Mouse (Mus musculus) limb, embryonic 13.5 days (tissue): ENCODE data around the gene Cfap74. TPM values are rescaled to one million over a fixed set of nuclear protein-coding genes. Genes with fewer than 3 reads are reported as not detected.

Experiments used
- ATAC-seq: fragments of 200-750 bp; cut with Nextera tagmentation; 2 replicates; pipeline ENCODE4 v1.8.0; 2017; ENCODE audit warnings: low read depth, moderate number of reproducible peaks, moderate TSS enrichment; ENCODE audit not compliant: low FRiP score
- H3K27ac ChIP-seq: fragments of 300-500 bp; sonication (generic); 2 replicates; pipeline ENCODE4 v1.5.1; 2015; ENCODE audit warnings: inconsistent platforms, mild to moderate bottlenecking, moderate library complexity
- H3K27me3 ChIP-seq: fragments of 300-500 bp; sonication (generic); 2 replicates; pipeline ENCODE4 v1.6.1; 2015; ENCODE audit warnings: mild to moderate bottlenecking, inconsistent platforms
- H3K36me3 ChIP-seq: fragments of 300-500 bp; sonication (generic); 2 replicates; pipeline ENCODE4 v1.6.1; 2015; ENCODE audit warnings: inconsistent platforms, mild to moderate bottlenecking, moderate library complexity
- H3K4me1 ChIP-seq: fragments of 300-500 bp; sonication (generic); 2 replicates; pipeline ENCODE4 v1.6.1; 2015; ENCODE audit warnings: inconsistent platforms
- H3K4me2 ChIP-seq: fragments of 300-500 bp; sonication (generic); replicated peaks from 2 replicates; pipeline ENCODE4 v1.6.1; 2015; ENCODE audit warnings: inconsistent platforms, mild to moderate bottlenecking, moderate library complexity
- H3K4me3 ChIP-seq: fragments of 300-500 bp; sonication (generic); 2 replicates; pipeline ENCODE4 v1.5.1; 2015; ENCODE audit warnings: moderate library complexity, mild to moderate bottlenecking, inconsistent platforms
- H3K9ac ChIP-seq: fragments of 300-500 bp; sonication (generic); 2 replicates; pipeline ENCODE4 v1.6.1; 2015; ENCODE audit warnings: mild to moderate bottlenecking, inconsistent platforms
- H3K9me3 ChIP-seq: fragments of 300-500 bp; sonication (generic); 2 replicates; pipeline ENCODE4 v1.6.1; 2016; ENCODE audit warnings: inconsistent platforms
- WGBS: fragments of 180-500 bp; shearing (Covaris S2); methylation state at CpG from one replicate; pipeline ENCODE4 v1.1.7; 2015; 5-methylcytosine and 5-hydroxymethylcytosine counted together
- polyA plus RNA-seq: library from polyadenylated mRNA; unstranded; fragments of >200 nt; fragmentation: Nextera tagmentation; extraction: Ambion mirVana; gene quantifications from 2 replicates; pipeline ENCODE4 v1.2.1, GENCODE M21; 2015

Cfap74 gene
- polyA plus RNA-seq, 1 experiment from 2014 or later: 5.6 TPM

DNA sequence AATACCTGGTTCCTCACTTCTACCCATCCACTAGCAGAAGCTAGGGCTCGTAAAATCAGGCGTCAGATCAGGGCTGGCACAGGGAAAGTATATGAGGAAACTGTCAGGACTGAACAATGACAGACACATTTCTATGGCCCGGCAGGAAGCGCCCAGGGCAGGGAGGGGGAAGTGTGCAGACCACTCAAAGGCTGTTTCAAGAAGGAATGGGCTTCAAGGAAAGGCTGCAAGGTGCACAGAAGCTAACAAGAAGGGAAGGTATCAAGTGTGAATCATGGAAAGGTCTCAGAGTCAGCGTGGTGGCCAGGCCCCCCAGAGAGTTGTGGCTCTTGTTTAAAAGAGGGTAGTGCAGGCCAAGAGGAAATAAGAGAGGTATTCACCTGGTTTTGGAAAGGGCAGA is 81.5 kb downstream of the Cfap74 start:
- no peaks in the 10 kb centered on the region for H3K27me3 ChIP-seq
- peak overlapping the region; percentile 72 for H3K4me2 ChIP-seq
- no peaks in the 10 kb centered on the region for H3K36me3 ChIP-seq
- ATAC-seq: no peak
- 27% methylated on average over 5 of the region's 5 CpGs for WGBS
- H3K9me3 ChIP-seq: no peaks in the 10 kb centered on the region
- peaks cover 49% of the 10 kb centered on the region for H3K4me1 ChIP-seq
- H3K4me3 ChIP-seq: peak overlapping the region; percentile 99
- peak overlapping the region; percentile 39; the same call in 1 of the 2 replicates for H3K27ac ChIP-seq
- peak overlapping the region; percentile 100 for H3K9ac ChIP-seq

DNA sequence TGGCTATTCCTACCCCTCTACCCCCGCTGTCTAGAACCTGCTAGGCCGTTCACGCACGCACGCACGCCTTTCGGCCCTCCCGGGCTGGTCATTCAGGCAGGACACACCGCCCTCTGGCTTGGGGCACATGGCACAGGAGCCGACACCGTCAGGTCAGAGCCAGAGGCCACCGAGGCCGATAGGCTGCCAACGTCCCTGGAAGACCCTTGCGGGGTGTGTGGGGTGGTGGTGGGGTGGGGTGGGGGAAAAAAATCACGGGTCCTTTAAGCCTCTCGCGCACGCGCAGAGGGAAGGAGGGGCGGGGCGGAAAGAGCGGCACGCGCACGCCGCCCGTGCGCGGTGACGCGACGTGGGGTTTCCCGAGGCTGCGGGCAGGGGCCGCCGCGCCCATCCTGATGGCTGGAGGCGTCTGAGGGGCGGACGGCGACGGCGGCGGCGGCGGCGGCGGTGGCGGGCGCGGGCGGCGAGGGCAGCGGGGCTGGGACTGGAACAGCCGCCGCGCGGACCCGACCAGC is 82.1 kb downstream of the Cfap74 start, which contains the start of gene Gnb1:
Gene Gnb1, plus strand, starts transcription at position 372 of the 515 bp plus-strand sequence.
- peak within 1 kb of the TSS; percentile 95 for H3K27ac ChIP-seq
- under 1% methylated on average over 45 of the region's 60 CpGs for WGBS
- H3K36me3 ChIP-seq: no peaks in the 10 kb centered on the region

DNA sequence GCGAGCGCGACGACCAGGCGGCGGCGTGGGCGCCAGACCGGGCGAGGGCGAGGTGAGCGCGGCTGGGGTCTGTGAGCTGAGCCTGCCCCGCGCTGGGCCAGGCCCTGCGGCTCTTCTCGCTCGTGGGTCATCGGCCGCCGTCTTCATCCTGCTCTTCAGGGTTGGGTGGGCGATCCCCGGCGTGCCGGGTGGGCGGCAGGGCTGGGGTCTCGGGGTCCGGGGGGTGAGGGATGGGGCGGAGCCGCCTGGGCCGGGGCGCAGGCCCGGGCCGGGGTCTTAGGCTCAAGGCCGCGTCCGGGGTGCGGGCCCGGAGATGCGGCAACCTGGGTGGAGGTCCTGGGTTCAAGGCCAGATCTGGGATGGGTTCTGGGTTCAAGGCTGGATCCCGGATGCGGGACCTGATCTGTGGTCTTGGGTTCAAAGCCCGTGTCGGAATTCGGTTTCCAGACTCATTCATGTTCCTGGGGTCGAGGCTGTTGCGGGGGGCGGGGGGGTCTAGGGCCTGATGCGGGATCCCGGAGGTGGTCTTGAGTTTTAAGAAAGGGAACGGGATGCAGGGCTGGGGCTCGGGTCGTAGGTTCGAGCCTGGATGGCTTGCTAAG is 82.6 kb downstream of the Cfap74 start:
- Histone ChIP-seq H3K9ac (peak overlapping the region; percentile 100), H3K27ac (peak overlapping the region; percentile 95), H3K4me1 (peaks cover 49% of the 10 kb centered on the region), H3K27me3 (no peaks in the 10 kb centered on the region), H3K4me2 (peak overlapping the region; percentile 72), H3K9me3 (no peaks in the 10 kb centered on the region), H3K4me3 (peak overlapping the region; percentile 99), H3K36me3 (0 out of 2 replicates have a peak, but pooled peaks cover 3% of the 10 kb centered on the region)
- under 1% methylated on average over 50 of the region's 54 CpGs for WGBS
- ATAC-seq: peak; percentile 48

More for the DNA sequence above, 82.1 kb downstream of the Cfap74 start, which contains the start of gene Gnb1:
- peak within 1 kb of the TSS; percentile 72 for H3K4me2 ChIP-seq
- ATAC-seq: peak; percentile 85
- peaks cover 49% of the 10 kb centered on the region for H3K4me1 ChIP-seq
- H3K4me3 ChIP-seq: peak within 1 kb of the TSS; percentile 99
- H3K9me3 ChIP-seq: no peaks in the 10 kb centered on the region
- H3K9ac ChIP-seq: peak within 1 kb of the TSS; percentile 100
- H3K27me3 ChIP-seq: no peaks in the 10 kb centered on the region

DNA sequence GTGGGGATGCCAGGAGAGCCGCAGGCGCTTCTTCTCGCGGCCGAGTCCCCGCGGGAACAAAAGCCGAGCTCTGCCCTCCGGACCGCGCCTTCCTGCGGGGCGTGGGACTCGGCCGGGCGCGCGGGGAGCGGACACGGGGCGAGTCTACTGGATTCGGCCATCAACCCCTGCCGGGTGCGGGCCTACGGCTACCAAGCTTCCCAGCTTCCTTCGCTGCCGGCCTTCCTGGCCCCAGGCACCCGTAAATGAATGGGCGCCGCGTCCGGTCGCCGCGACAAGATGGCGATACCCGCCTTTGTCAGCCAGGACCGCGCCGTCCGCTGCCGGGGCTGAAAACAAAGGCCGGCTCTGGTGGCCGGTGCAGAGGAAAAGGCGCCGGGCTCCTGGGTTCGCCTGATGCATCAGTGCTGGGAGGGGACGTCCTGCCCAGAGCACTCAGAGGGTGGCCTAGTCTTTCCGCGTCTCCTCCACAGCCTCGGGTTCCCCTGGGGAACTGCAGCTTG is 83.2 kb downstream of the Cfap74 start:
- Histone ChIP-seq H3K27me3 (no peaks in the 10 kb centered on the region), H3K9ac (peak overlapping the region; percentile 100), H3K4me2 (peak overlapping the region; percentile 72), H3K4me3 (peak overlapping the region; percentile 99), H3K9me3 (no peaks in the 10 kb centered on the region), H3K36me3 (0 out of 2 replicates have a peak, but pooled peaks cover 3% of the 10 kb centered on the region), H3K4me1 (peaks cover 49% of the 10 kb centered on the region), H3K27ac (peak overlapping the region; percentile 95)
- WGBS: under 1% methylated on average over 51 of the region's 51 CpGs
- peak; percentile 25; the same call in 1 of the 2 replicates for ATAC-seq

DNA sequence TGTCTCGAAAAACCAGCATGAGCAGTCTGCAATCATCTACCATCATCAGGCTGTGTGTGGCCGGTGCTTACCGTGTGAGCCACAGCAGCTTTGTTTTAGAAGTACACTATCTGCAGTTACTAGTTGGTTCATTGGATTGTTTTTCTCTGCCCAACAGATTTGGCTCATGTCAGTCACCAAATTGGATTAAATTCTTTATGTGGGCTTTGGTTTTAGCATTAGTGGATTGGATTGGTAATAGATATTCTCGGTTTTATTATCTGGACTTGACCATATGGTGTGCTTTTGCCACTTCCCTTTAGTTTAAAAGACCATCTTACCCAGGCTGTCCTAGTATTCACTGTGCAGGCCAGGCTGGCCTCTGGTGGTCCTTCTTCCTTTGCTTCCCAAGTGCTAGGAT is 85.9 kb downstream of the Cfap74 start:
- WGBS: 80% methylated on average over 4 of the region's 4 CpGs
- Histone ChIP-seq H3K4me3 (no peak overlapping the region), H3K27me3 (no peaks in the 10 kb centered on the region), H3K4me2 (no peak overlapping the region), H3K9me3 (no peaks in the 10 kb centered on the region), H3K9ac (no peak overlapping the region), H3K27ac (no peak overlapping the region), H3K4me1 (peaks cover 29% of the 10 kb centered on the region), H3K36me3 (0 out of 2 replicates have a peak, but pooled peaks cover 3% of the 10 kb centered on the region)
- ATAC-seq: no peak

DNA sequence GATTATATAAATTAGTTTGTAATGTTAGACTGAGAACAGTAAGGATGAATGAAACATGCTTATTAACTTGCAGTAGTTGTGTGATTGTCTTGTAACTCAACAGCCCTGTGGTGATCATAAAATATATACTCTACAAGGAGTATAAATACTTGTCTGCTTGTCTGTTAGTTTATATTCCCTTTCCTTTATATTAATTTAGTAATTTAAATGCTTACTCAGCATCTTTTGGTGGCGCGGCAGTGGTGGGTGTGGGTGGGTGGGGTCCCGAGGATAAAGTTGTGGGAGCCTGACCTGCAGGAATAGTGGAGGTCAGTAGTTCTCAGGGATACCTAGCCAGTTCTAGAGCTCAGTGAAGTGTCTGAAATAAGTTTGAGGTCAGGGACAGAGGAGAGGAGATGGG is 89.0 kb downstream of the Cfap74 start:
- no peak overlapping the region for H3K9ac ChIP-seq
- no peak overlapping the region for H3K4me3 ChIP-seq
- no peak overlapping the region for H3K4me2 ChIP-seq
- H3K27me3 ChIP-seq: no peaks in the 10 kb centered on the region
- H3K27ac ChIP-seq: no peak overlapping the region
- ATAC-seq: no peak
- WGBS: 84% methylated on average over 3 of the region's 3 CpGs
- peaks cover 17% of the 10 kb centered on the region for H3K4me1 ChIP-seq
- H3K9me3 ChIP-seq: no peaks in the 10 kb centered on the region
- H3K36me3 ChIP-seq: peaks cover 9% of the 10 kb centered on the region; the same call in 1 of the 2 replicates

DNA sequence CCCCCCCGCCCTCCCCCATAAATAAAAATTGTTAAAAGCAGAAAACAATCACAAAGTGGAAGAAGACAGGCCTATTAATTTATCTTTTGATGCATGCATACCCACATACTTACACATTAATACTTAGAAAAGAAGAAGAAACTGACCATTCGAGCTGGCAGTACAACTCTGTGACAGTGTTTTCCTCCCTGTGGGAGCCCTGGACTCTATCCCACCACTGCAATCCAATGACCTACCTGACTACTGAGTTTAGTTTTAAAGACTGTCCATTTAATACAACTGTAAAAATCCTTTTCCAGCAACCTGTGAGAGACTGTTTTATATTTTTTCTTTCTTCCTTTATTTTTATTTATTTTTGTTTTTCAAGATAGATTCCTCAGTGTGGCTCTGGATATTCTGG is 92.1 kb downstream of the Cfap74 start:
- ATAC-seq: no peak
- H3K4me2 ChIP-seq: no peak overlapping the region
- 71% methylated on average over 2 of the region's 2 CpGs for WGBS
- no peak overlapping the region for H3K27ac ChIP-seq
- H3K36me3 ChIP-seq: peaks cover 13% of the 10 kb centered on the region; the same call in 1 of the 2 replicates
- H3K9me3 ChIP-seq: no peaks in the 10 kb centered on the region
- no peak overlapping the region for H3K4me3 ChIP-seq
- no peak overlapping the region for H3K9ac ChIP-seq
- H3K4me1 ChIP-seq: peaks cover 16% of the 10 kb centered on the region
- H3K27me3 ChIP-seq: no peaks in the 10 kb centered on the region

DNA sequence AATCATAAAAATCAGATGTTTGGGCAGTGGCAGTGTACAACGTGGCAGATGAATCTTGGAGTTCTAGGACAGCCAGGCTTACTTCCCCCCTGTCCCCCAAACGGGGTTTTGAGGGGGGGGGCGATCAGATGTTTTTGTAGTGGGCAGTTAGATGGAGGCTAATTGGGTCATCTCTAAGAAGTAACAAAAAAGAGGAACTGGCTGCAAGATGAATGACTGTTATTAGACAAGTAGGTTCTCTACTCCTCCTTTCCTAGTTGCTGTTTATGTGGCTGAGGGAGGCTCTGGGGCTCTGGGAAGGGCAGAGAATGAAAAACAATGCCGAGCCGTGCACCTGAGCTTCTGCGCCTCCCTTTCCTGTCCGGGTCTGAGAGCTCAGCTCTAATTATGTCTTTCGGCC is 96.1 kb downstream of the Cfap74 start:
- Histone ChIP-seq H3K27ac (peak overlapping the region; percentile 29; the same call in 1 of the 2 replicates), H3K4me2 (no peak overlapping the region), H3K4me3 (no peak overlapping the region), H3K9me3 (no peaks in the 10 kb centered on the region), H3K36me3 (peaks cover 11% of the 10 kb centered on the region; the same call in 1 of the 2 replicates), H3K27me3 (no peaks in the 10 kb centered on the region), H3K9ac (no peak overlapping the region), H3K4me1 (peaks cover 16% of the 10 kb centered on the region)
- no peak for ATAC-seq
- 72% methylated on average over 8 of the region's 8 CpGs for WGBS

DNA sequence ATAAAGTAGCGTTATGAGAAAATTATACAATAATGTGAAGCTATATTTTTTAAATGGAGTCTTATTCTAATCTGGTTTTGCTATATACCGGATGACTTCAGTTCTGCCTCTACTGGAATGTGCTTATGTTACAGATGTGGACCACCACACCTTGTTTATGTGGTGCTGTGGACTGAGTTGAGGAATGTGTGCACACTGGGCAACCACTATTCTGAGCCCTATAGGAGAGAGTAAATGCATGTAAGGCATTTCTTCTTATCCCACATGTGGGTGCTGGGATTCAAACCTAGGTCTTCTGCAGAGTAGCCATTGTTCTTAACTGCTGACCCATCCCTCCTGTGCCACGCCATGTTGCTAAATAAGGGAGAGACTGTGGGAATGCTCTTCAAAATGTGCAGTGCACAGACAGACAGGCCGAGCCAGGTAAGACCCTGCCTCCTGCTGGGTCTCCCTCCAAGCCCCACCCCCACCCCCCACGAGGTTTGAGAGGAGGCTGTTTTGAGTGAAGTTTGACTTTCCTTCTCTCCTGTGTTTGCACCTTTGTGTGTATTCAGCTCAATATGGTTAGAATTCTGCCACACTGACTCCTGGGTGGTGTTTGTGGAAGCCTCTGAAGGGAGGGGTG is 96.8 kb downstream of the Cfap74 start:
- WGBS: 84% methylated on average over 5 of the region's 5 CpGs
- no peak overlapping the region for H3K4me2 ChIP-seq
- peaks cover 11% of the 10 kb centered on the region; the same call in 1 of the 2 replicates for H3K36me3 ChIP-seq
- peaks cover 19% of the 10 kb centered on the region for H3K4me1 ChIP-seq
- H3K27me3 ChIP-seq: no peaks in the 10 kb centered on the region
- H3K4me3 ChIP-seq: no peak overlapping the region
- no peak overlapping the region for H3K9ac ChIP-seq
- no peak for ATAC-seq
- no peaks in the 10 kb centered on the region for H3K9me3 ChIP-seq
- no peak overlapping the region for H3K27ac ChIP-seq

DNA sequence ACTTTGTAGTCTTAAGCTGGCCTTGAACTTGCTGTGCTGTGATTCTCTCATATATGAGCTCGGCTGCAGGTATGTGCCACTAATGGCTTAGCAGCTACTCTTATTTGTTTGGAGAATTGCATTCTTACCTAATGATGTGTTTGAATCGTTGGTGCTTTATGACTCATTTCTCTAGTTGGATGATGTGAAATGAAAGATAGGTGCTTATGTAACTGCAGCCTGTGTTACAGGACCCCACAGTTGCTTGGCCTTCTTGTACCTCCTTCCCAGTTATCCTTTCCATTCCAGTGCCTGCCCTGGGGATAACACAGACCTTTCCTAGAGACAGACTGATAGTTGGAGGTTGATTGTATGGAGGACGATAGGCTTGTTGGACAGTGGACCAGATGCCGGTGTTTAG is 99.6 kb downstream of the Cfap74 start:
- Histone ChIP-seq H3K4me2 (no peak overlapping the region), H3K27me3 (no peaks in the 10 kb centered on the region), H3K9me3 (no peaks in the 10 kb centered on the region), H3K9ac (no peak overlapping the region), H3K4me1 (peaks cover 16% of the 10 kb centered on the region), H3K36me3 (no peaks in the 10 kb centered on the region), H3K27ac (no peak overlapping the region), H3K4me3 (no peak overlapping the region)
- no peak for ATAC-seq
- WGBS: 87% methylated on average over 4 of the region's 4 CpGs

DNA sequence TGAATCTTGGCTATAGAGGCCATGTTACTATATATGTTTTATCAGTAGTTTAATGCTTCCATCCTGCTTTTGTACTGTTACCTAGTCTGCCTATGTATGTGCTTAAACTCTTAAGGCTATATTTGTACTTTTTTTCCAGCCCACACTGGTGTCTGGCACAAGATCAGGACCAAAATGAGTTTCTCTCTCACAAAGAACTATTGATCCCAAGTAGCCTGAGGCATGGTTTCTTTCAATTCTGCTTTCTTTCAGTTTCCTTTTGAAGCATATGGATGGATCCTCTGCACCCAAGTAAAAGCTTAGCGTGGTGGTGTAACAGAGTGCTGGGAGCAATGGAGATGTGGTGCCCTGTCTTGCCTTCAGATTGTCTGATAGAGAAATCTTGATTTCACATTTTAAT is 102.0 kb downstream of the Cfap74 start:
- no peak overlapping the region for H3K4me2 ChIP-seq
- no peak for ATAC-seq
- no peak overlapping the region for H3K27ac ChIP-seq
- peaks cover 7% of the 10 kb centered on the region for H3K36me3 ChIP-seq
- H3K27me3 ChIP-seq: no peaks in the 10 kb centered on the region
- no peak overlapping the region for H3K9ac ChIP-seq
- H3K4me1 ChIP-seq: peaks cover 4% of the 10 kb centered on the region; the same call in 1 of the 2 replicates
- WGBS: 86% methylated on average over 1 of the region's 1 CpGs
- no peak overlapping the region for H3K4me3 ChIP-seq
- no peaks in the 10 kb centered on the region for H3K9me3 ChIP-seq

DNA sequence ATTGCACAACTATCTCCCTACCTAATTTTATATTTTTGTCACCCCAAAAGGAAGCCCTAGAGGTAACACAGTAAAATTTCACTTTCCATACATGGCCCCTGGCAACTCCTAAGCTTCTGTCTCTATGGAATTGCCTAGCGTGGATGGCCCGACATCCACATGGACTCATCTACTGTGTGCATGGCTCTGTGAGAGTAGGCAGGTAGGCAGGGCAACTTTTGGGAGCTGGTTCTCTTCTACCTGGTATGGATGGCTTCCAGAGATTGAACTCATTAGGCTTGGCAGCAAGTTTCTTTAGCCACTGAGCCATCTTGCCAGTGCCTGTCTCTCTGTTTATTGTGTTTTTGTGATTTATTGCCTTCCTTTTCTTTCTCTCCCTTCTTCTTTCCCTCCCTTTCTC is 105.8 kb downstream of the Cfap74 start:
- 96% methylated on average over 2 of the region's 2 CpGs for WGBS
- Histone ChIP-seq H3K9me3 (no peaks in the 10 kb centered on the region), H3K4me2 (no peak overlapping the region), H3K4me1 (peaks cover 4% of the 10 kb centered on the region; the same call in 1 of the 2 replicates), H3K27ac (no peak overlapping the region), H3K9ac (no peak overlapping the region), H3K4me3 (no peak overlapping the region), H3K36me3 (peaks cover 22% of the 10 kb centered on the region), H3K27me3 (no peaks in the 10 kb centered on the region)
- ATAC-seq: no peak
